Mouse (Mus musculus) testis, adult 2 months (tissue): ENCODE data around the gene Ankfn1. TPM values are rescaled to one million over a fixed set of nuclear protein-coding genes. Genes with fewer than 3 reads are reported as not detected.

Experiments
- H3K27ac ChIP-seq: fragments of 200-500 bp; 2 replicates; pipeline ENCODE4 v1.5.1; 2012; ENCODE audit warnings: low read depth, low read length; ENCODE audit not compliant: control insufficient read depth, insufficient read depth
- H3K27me3 ChIP-seq: fragments of 200-500 bp; 2 replicates; pipeline ENCODE4 v1.6.1; 2012; ENCODE audit warnings: mild to moderate bottlenecking, low read length, moderate library complexity; ENCODE audit not compliant: control insufficient read depth, insufficient read depth
- H3K36me3 ChIP-seq: fragments of 200-500 bp; 2 replicates; pipeline ENCODE4 v1.6.1; 2012; ENCODE audit warnings: mild to moderate bottlenecking, low read length; ENCODE audit not compliant: control insufficient read depth, insufficient read depth
- H3K4me1 ChIP-seq: fragments of 200-500 bp; 2 replicates; pipeline ENCODE4 v1.6.1; 2012; ENCODE audit warnings: low read length; ENCODE audit not compliant: control insufficient read depth, insufficient read depth
- H3K4me3 ChIP-seq: fragments of 200-500 bp; 2 replicates; pipeline ENCODE4 v1.5.1; 2012; ENCODE audit warnings: low read depth, mild to moderate bottlenecking, low read length, moderate library complexity, mixed read lengths; ENCODE audit not compliant: control insufficient read depth
- CTCF ChIP-seq: fragments of 200-500 bp; IDR thresholded peaks from 2 replicates; pipeline ENCODE4 v1.5.1; 2012; ENCODE audit warnings: low read depth, mild to moderate bottlenecking, inconsistent platforms, low read length, moderate library complexity; ENCODE audit not compliant: control insufficient read depth, insufficient read depth, insufficient replicate concordance
- POLR2A ChIP-seq: fragments of 200-500 bp; IDR thresholded peaks from 2 replicates; pipeline ENCODE4 v1.6.1; 2012; ENCODE audit warnings: low read depth, mild to moderate bottlenecking, inconsistent platforms, low read length, moderate library complexity; ENCODE audit not compliant: control insufficient read depth
- polyA plus RNA-seq: library from polyadenylated mRNA; depleted of rRNA; stranded (reverse); fragments of >200 nt; gene quantifications from 2 replicates; pipeline ENCODE4 v1.2.3, GENCODE M21; 2012

The Ankfn1 gene
- polyA plus RNA-seq, 1 experiment = 6.6 TPM

- Histone ChIP-seq H3K4me3 (no peak overlapping the region), H3K27ac (no peak overlapping the region), H3K27me3 (no peaks in the 10 kb centered on the region), H3K4me1 (no peaks in the 10 kb centered on the region), H3K36me3 (no peaks in the 10 kb centered on the region)
- TF ChIP-seq POLR2A (no peak), CTCF (no peak)
Observed at GRCm38 (mm10) chr11:89672510-89673085, 104.9 kb downstream of the Ankfn1 start.

GRCm38 (mm10) chr11:89665170-89665880, 112.1 kb downstream of the Ankfn1 start:
- Histone ChIP-seq H3K4me1 (no peaks in the 10 kb centered on the region), H3K4me3 (no peak overlapping the region), H3K27ac (no peak overlapping the region), H3K36me3 (no peaks in the 10 kb centered on the region), H3K27me3 (no peaks in the 10 kb centered on the region)
- no peak for TF ChIP-seq POLR2A
- no peak for TF ChIP-seq CTCF

- Histone ChIP-seq H3K36me3 (no peaks in the 10 kb centered on the region), H3K27ac (no peak overlapping the region), H3K4me1 (no peaks in the 10 kb centered on the region), H3K4me3 (no peak overlapping the region), H3K27me3 (no peaks in the 10 kb centered on the region)
- TF ChIP-seq POLR2A (no peak), CTCF (no peak)
Observed at GRCm38 (mm10) chr11:89659048-89659447, 118.4 kb downstream of the Ankfn1 start.

- no peak for TF ChIP-seq POLR2A
- no peak overlapping the region for H3K27ac ChIP-seq
- no peaks in the 10 kb centered on the region for H3K27me3 ChIP-seq
- no peak overlapping the region for H3K4me3 ChIP-seq
- no peaks in the 10 kb centered on the region for H3K36me3 ChIP-seq
- H3K4me1 ChIP-seq = no peaks in the 10 kb centered on the region
Observed at GRCm38 (mm10) chr11:89656556-89656955, 120.9 kb downstream of the Ankfn1 start.

- no peak for TF ChIP-seq POLR2A
- no peak for TF ChIP-seq CTCF
- H3K27me3 ChIP-seq = no peaks in the 10 kb centered on the region
- H3K27ac ChIP-seq = no peak overlapping the region
Observed at GRCm38 (mm10) chr11:89635740-89636139, 141.7 kb downstream of the Ankfn1 start.

GRCm38 (mm10) chr11:89631315-89631714, 146.1 kb downstream of the Ankfn1 start:
- Histone ChIP-seq H3K36me3 (no peaks in the 10 kb centered on the region), H3K4me1 (no peaks in the 10 kb centered on the region), H3K27ac (no peak overlapping the region), H3K27me3 (no peaks in the 10 kb centered on the region), H3K4me3 (no peak overlapping the region)
- TF ChIP-seq POLR2A (no peak), CTCF (no peak)

More at GRCm38 (mm10) chr11:89635740-89636139, 141.7 kb downstream of the Ankfn1 start:
- Histone ChIP-seq H3K4me3 (no peak overlapping the region), H3K36me3 (no peaks in the 10 kb centered on the region), H3K4me1 (no peaks in the 10 kb centered on the region)

- H3K36me3 ChIP-seq = no peaks in the 10 kb centered on the region
- no peak overlapping the region for H3K27ac ChIP-seq
- no peaks in the 10 kb centered on the region for H3K4me1 ChIP-seq
- no peak overlapping the region for H3K4me3 ChIP-seq
- no peak for TF ChIP-seq POLR2A
- no peak for TF ChIP-seq CTCF
- no peaks in the 10 kb centered on the region for H3K27me3 ChIP-seq
Observed at GRCm38 (mm10) chr11:89628562-89628961, 148.9 kb downstream of the Ankfn1 start.
